Mouse (Mus musculus) stomach, postnatal 0 days (tissue): ENCODE data around the gene Ncstn.

Experiments used
- CTCF ChIP-seq: IDR thresholded peaks from 2 replicates; pipeline ENCODE4 v1.5.1; 2016; ENCODE audit warnings: antibody characterized with exemption, low read depth, mild to moderate bottlenecking, moderate library complexity
- EP300 ChIP-seq: optimal IDR thresholded peaks from 2 replicates; pipeline ENCODE3; 2016; ENCODE audit warnings: antibody characterized with exemption

DNA sequence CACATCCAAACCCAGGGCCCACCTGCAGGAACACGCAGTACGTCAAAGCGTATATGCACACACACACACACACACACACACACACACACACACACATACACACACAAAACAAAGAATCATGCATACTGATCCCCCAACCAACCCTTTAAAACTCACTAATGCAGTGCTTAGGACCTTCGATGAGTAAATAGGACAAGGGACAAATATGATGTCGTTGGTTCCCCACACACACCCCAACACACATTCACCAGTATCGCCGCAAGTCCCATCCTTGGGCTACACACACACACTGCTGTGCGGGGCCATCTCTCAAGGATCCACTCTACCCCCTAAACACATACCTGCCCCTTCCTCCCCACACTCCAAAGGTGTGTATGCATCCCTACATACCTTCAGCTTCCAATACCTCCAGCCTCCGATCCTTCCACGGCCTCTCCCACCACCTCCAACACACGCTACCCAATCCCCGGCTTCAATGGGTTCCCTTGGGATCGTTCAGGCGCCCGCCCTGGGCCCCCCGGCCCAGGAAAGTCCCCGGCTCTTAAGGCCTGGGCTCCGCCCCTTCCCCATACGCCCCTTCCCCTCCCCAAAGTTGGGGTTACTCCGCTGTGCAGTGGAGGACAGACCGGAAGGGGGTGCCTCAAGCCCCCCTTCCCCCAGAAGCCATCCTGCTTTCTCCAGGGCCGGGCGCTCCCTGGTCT lies 56.2 kb downstream of the Ncstn start:
- TF ChIP-seq CTCF (no peak), EP300 (no peak)
